8 mouse cellular contexts compared by ENCODE assay signal in genomic region chr8:47345085-47345771, GRCm38 (mm10).
DNase-seq lines count a peak whose midpoint lies in the region; ATAC-seq and TF ChIP-seq lines count a peak whose summit lies in the region.

No protein-coding gene starts in this region.

- H3K4me1 ChIP-seq in heart, adult 2 months (ENCODE audit: control insufficient read depth, insufficient read depth, low read length), result peaks cover 8% of the 10 kb centered on the region
- peaks cover 41% of the 10 kb centered on the region for H3K4me1 ChIP-seq in forebrain, embryonic 12.5 days
- H3K4me1 ChIP-seq in midbrain, embryonic 10.5 days, result peaks cover 49% of the 10 kb centered on the region

- H3K4me3 ChIP-seq in heart, adult 2 months, result peak overlapping the region; percentile 8; the same call in 1 of the 2 replicates
- peak overlapping the region; percentile 10 for H3K4me3 ChIP-seq in forebrain, embryonic 12.5 days (replicated peaks)
- peak overlapping the region; percentile 18; the same call in 1 of the 2 replicates for H3K4me3 ChIP-seq in midbrain, embryonic 10.5 days

- TF ChIP-seq CTCF in heart, adult 2 months (IDR thresholded peaks at IDR 0.05), result no peak
- TF ChIP-seq CTCF in brain, embryonic 14.5 days (IDR thresholded peaks at IDR 0.05; ENCODE audit: borderline replicate concordance, extremely low read depth, insufficient read depth, insufficient read length), result no peak

- peaks cover 5% of the 10 kb centered on the region; the same call in 1 of the 2 replicates for H3K79me2 ChIP-seq in heart, adult 2 months (replicated peaks; ENCODE audit: control insufficient read depth, insufficient read depth, low read length)

- H3K36me3 ChIP-seq in heart, adult 2 months (ENCODE audit: control insufficient read depth, insufficient read depth, low read length), result no peaks in the 10 kb centered on the region
- H3K36me3 ChIP-seq in forebrain, embryonic 12.5 days (replicated peaks), result no peaks in the 10 kb centered on the region
- no peaks in the 10 kb centered on the region for H3K36me3 ChIP-seq in midbrain, embryonic 10.5 days

- H3K4me2 ChIP-seq in forebrain, embryonic 12.5 days, result peak overlapping the region; percentile 40

- DNase-seq in heart, adult 2 months, result no peak
- no peak for DNase-seq in heart, postnatal 36 days
- DNase-seq in brain, embryonic 14.5 days (ENCODE audit: low read depth), result peak; percentile 95
- DNase-seq in midbrain, embryonic 10.5 days (ENCODE audit: low spot score), result no peak
- DNase-seq in gastrocnemius, postnatal 10 days, result no peak
- DNase-seq in layer of hippocampus, adult 18-20 months (ENCODE audit: low spot score in 2 of 2), result no peak
- no peak for DNase-seq in layer of hippocampus, postnatal 10 days (ENCODE audit: low spot score in 2 of 2)

- ATAC-seq in forebrain, embryonic 12.5 days (ENCODE audit: low FRiP score), result peak; percentile 76

- no peak for TF ChIP-seq EP300 in heart, adult 2 months (IDR thresholded peaks at IDR 0.05; ENCODE audit: insufficient read depth, low read depth, low read length)

- 43% methylated on average over 15 of the region's 15 CpGs for WGBS in heart, adult 2 months
- 8% methylated on average over 15 of the region's 15 CpGs for WGBS in forebrain, embryonic 12.5 days
- WGBS in midbrain, embryonic 10.5 days, result 17% methylated on average over 15 of the region's 15 CpGs

- H3K27ac ChIP-seq in heart, adult 2 months, result peak overlapping the region; percentile 71
- peak overlapping the region; percentile 83 for H3K27ac ChIP-seq in forebrain, embryonic 12.5 days
- peak overlapping the region; percentile 63 for H3K27ac ChIP-seq in midbrain, embryonic 10.5 days (replicated peaks)

- no peaks in the 10 kb centered on the region for H3K27me3 ChIP-seq in heart, adult 2 months (ENCODE audit: control insufficient read depth, insufficient read depth, low read length)
- 0 out of 2 replicates have a peak, but pooled peaks cover 11% of the 10 kb centered on the region for H3K27me3 ChIP-seq in forebrain, embryonic 12.5 days
- H3K27me3 ChIP-seq in midbrain, embryonic 10.5 days (ENCODE audit: low read depth, poor library complexity, severe bottlenecking), result peaks cover 28% of the 10 kb centered on the region

- H3K9me3 ChIP-seq in forebrain, embryonic 12.5 days, result no peaks in the 10 kb centered on the region
- H3K9me3 ChIP-seq in midbrain, embryonic 10.5 days (replicated peaks), result no peaks in the 10 kb centered on the region

- H3K9ac ChIP-seq in heart, adult 2 months (ENCODE audit: low read depth, low read length), result 0 out of 2 replicates have a peak overlapping the region, but pooled peaks have one; percentile 8
- no peak overlapping the region for H3K9ac ChIP-seq in forebrain, embryonic 12.5 days

- intact Hi-C loops in heart, adult 2 months (cut with DNase I), result loop anchor here (5.0 kb wide), 1 partner anchor 58 kb away; no protein-coding TSS in a partner anchor
- intact Hi-C loops in heart, postnatal 36 days (cut with DNase I), result no loop called here

- TF ChIP-seq POLR2A in heart, adult 2 months (IDR thresholded peaks at IDR 0.05; ENCODE audit: insufficient read depth, low read depth, low read length), result no peak
- TF ChIP-seq POLR2A in brain, embryonic 14.5 days (IDR thresholded peaks at IDR 0.05; ENCODE audit: borderline replicate concordance, extremely low read depth, insufficient read depth, insufficient read length, poor library complexity, severe bottlenecking), result no peak
